In the genomic region with DNA sequence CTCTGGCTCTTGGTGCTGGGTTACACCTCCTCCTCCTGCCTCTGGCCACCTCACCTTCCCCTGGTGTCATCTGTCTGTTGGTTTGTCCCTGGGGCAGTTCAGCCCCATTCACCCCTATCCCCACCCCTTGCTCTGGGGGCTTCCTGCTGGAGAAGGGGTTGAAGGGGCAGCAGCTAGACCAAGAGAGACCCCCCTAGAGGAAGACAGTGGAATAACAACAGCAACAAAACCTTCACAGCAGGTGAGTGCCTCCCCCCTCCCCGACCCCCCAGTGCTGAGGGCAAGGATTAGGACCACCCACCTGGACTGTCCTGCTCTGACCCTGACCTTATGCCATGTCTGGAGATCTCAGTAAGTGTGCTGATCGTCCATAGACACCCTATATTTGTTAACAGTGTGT, we compare ENCODE assay signal across 13 mouse cellular contexts. TPM values are rescaled to one million over a fixed set of nuclear protein-coding genes. Genes with fewer than 3 reads are reported as not detected.
DNase-seq lines count a peak whose midpoint lies in the region; ATAC-seq and TF ChIP-seq lines count a peak whose summit lies in the region.
"Had no signal": no experiment of that assay in that cellular context is flagged by ENCODE, and none has a peak within 500 bp of the region (broad histone marks: within the 10 kb centered on the region; RNA-seq: fewer than 3 reads in every experiment).

No protein-coding gene starts in this region.

- TF ChIP-seq RAD21 in MEL (IDR thresholded peaks at IDR 0.05; ENCODE audit: low read depth, low read length), result no peak

- no peaks in the 10 kb centered on the region for H3K36me3 ChIP-seq in hindbrain, embryonic 12.5 days
- no peaks in the 10 kb centered on the region for H3K36me3 ChIP-seq in hindbrain, embryonic 11.5 days (ENCODE audit: control insufficient read depth, insufficient read depth, low read length)
- H3K36me3 ChIP-seq in midbrain, embryonic 11.5 days (ENCODE audit: control insufficient read depth, insufficient read depth, low read length), result no peaks in the 10 kb centered on the region
- no peaks in the 10 kb centered on the region for H3K36me3 ChIP-seq in midbrain, embryonic 16.5 days (ENCODE audit: control insufficient read depth, insufficient read depth, low read length)
- no peaks in the 10 kb centered on the region for H3K36me3 ChIP-seq in MEL (ENCODE audit: control insufficient read depth in 1 of 2, insufficient read depth in 2 of 2, low read length in 2 of 2)

- 0 out of 2 replicates have a peak, but pooled peaks cover 5% of the 10 kb centered on the region for H3K4me1 ChIP-seq in hindbrain, embryonic 12.5 days
- no peaks in the 10 kb centered on the region for H3K4me1 ChIP-seq in hindbrain, embryonic 11.5 days (replicated peaks; ENCODE audit: control insufficient read depth, insufficient read depth, low read length)
- H3K4me1 ChIP-seq in midbrain, embryonic 11.5 days (ENCODE audit: control insufficient read depth, insufficient read depth, low read length), result no peaks in the 10 kb centered on the region
- H3K4me1 ChIP-seq in midbrain, embryonic 16.5 days (ENCODE audit: control insufficient read depth, insufficient read depth, low read length), result no peaks in the 10 kb centered on the region
- no peaks in the 10 kb centered on the region; a peak in 1 of 4 replicates for H3K4me1 ChIP-seq in MEL (ENCODE audit: control insufficient read depth in 1 of 2, insufficient read depth in 2 of 2, low read length in 2 of 2)

- H3K27me3 ChIP-seq in hindbrain, embryonic 12.5 days, result peaks cover 16% of the 10 kb centered on the region
- no peaks in the 10 kb centered on the region for H3K27me3 ChIP-seq in hindbrain, embryonic 11.5 days (ENCODE audit: control insufficient read depth, insufficient read depth, low read length)
- H3K27me3 ChIP-seq in midbrain, embryonic 11.5 days (ENCODE audit: control insufficient read depth, insufficient read depth, low read length), result peaks cover 31% of the 10 kb centered on the region
- H3K27me3 ChIP-seq in midbrain, embryonic 16.5 days (ENCODE audit: control insufficient read depth, insufficient read depth, low read depth, low read length), result no peaks in the 10 kb centered on the region
- H3K27me3 ChIP-seq in MEL (ENCODE audit: control insufficient read depth in 1 of 2, insufficient read depth in 2 of 2, low read length in 2 of 2), result no peaks in the 10 kb centered on the region; a peak in 1 of 4 replicates

- no peak for TF ChIP-seq EP300 in MEL (IDR thresholded peaks at IDR 0.05; ENCODE audit: low read depth in 1 of 2, low read length in 2 of 2)

- H3K4me3 ChIP-seq in hindbrain, embryonic 12.5 days, result no peak overlapping the region
- H3K4me3 ChIP-seq in hindbrain, embryonic 11.5 days (ENCODE audit: low read depth, low read length), result no peak overlapping the region
- no peak overlapping the region for H3K4me3 ChIP-seq in midbrain, embryonic 11.5 days (ENCODE audit: low read depth, low read length)
- no peak overlapping the region for H3K4me3 ChIP-seq in midbrain, embryonic 16.5 days (ENCODE audit: low read depth, low read length)
- no peak overlapping the region for H3K4me3 ChIP-seq in MEL (ENCODE audit: control insufficient read depth in 1 of 2, insufficient read depth in 1 of 2, low read depth in 2 of 2, low read length in 2 of 2)

- intact Hi-C loops in gastrocnemius, postnatal 36 days (cut with DNase I), result loop anchor here (2.0 kb wide), 2 partner anchors 55 to 63 kb away; no protein-coding TSS in a partner anchor

- no peaks in the 10 kb centered on the region for H3K79me2 ChIP-seq in MEL (ENCODE audit: control insufficient read depth, insufficient read depth, low read length, poor library complexity)

- 0 out of 2 replicates have a peak, but pooled peaks have one; percentile 4 for ATAC-seq in hindbrain, embryonic 12.5 days (ENCODE audit: low FRiP score)
- no peak; the same call in 1 of the 2 replicates for ATAC-seq in hindbrain, embryonic 11.5 days (ENCODE audit: low FRiP score)
- ATAC-seq in midbrain, embryonic 11.5 days (ENCODE audit: low FRiP score), result 0 out of 2 replicates have a peak, but pooled peaks have one; percentile 13
- no peak for ATAC-seq in midbrain, embryonic 16.5 days
- peak; percentile 45; the same call in 1 of the 2 replicates for ATAC-seq in megakaryocyte-erythroid progenitor cell, adult 5-6 weeks (replicated peaks; ENCODE audit: low FRiP score, low TSS enrichment, poor library complexity, severe bottlenecking)

- no peak overlapping the region for H3K9ac ChIP-seq in hindbrain, embryonic 12.5 days
- no peak overlapping the region for H3K9ac ChIP-seq in hindbrain, embryonic 11.5 days (ENCODE audit: low read depth, low read length)
- H3K9ac ChIP-seq in midbrain, embryonic 11.5 days (ENCODE audit: low read length), result no peak overlapping the region
- H3K9ac ChIP-seq in midbrain, embryonic 16.5 days (ENCODE audit: low read depth, low read length), result no peak overlapping the region
- H3K9ac ChIP-seq in MEL (ENCODE audit: control insufficient read depth, low read depth, low read length, poor library complexity, severe bottlenecking), result no peak overlapping the region

- no peak for TF ChIP-seq POLR2A in MEL (IDR thresholded peaks at IDR 0.05; ENCODE audit: control insufficient read depth in 1 of 2, insufficient read depth in 1 of 2, low read depth in 1 of 2, low read length in 2 of 2, poor library complexity in 1 of 2)

- H3K9me3 ChIP-seq in hindbrain, embryonic 12.5 days (replicated peaks), result no peaks in the 10 kb centered on the region
- H3K9me3 ChIP-seq in hindbrain, embryonic 11.5 days (ENCODE audit: control insufficient read depth, low read length), result no peaks in the 10 kb centered on the region
- H3K9me3 ChIP-seq in midbrain, embryonic 11.5 days (ENCODE audit: control insufficient read depth, low read length), result no peaks in the 10 kb centered on the region
- H3K9me3 ChIP-seq in midbrain, embryonic 16.5 days (replicated peaks; ENCODE audit: control insufficient read depth, low read length, poor library complexity, severe bottlenecking), result no peaks in the 10 kb centered on the region
- no peaks in the 10 kb centered on the region for H3K9me3 ChIP-seq in MEL (replicated peaks; ENCODE audit: insufficient read depth, low read length)

- peak; percentile 9 to 27 (median 17); a peak in 3 of 6 replicates for TF ChIP-seq CTCF in MEL (IDR thresholded peaks at IDR 0.05 in 2 of 3, conservative IDR thresholded peaks at IDR 0.05 in 1 of 3; ENCODE audit: control insufficient read depth in 1 of 3, insufficient read depth in 1 of 3, low read depth in 2 of 3, low read length in 3 of 3, poor library complexity in 1 of 3, severe bottlenecking in 1 of 3)

- no peak overlapping the region for H3K27ac ChIP-seq in hindbrain, embryonic 12.5 days
- H3K27ac ChIP-seq in hindbrain, embryonic 11.5 days (ENCODE audit: low read depth, low read length), result no peak overlapping the region
- H3K27ac ChIP-seq in midbrain, embryonic 11.5 days (ENCODE audit: low read depth, low read length), result no peak overlapping the region
- no peak overlapping the region for H3K27ac ChIP-seq in midbrain, embryonic 16.5 days (ENCODE audit: low read length)
- H3K27ac ChIP-seq in MEL (ENCODE audit: control insufficient read depth, low read depth, low read length), result no peak overlapping the region

- 25% methylated on average over 2 of the region's 2 CpGs for WGBS in hindbrain, embryonic 12.5 days
- 29% methylated on average over 2 of the region's 2 CpGs for WGBS in hindbrain, embryonic 11.5 days
- 34% methylated on average over 2 of the region's 2 CpGs for WGBS in midbrain, embryonic 11.5 days
- 19% methylated on average over 2 of the region's 2 CpGs for WGBS in midbrain, embryonic 16.5 days

- no peak for DNase-seq in hindbrain, embryonic 11.5 days (ENCODE audit: low spot score)
- DNase-seq in midbrain, embryonic 11.5 days (ENCODE audit: low spot score, missing footprints), result no peak
- no peak for DNase-seq in MEL (ENCODE audit: low read depth, low spot score)
- no peak for DNase-seq in MN1 (ENCODE audit: low spot score)
- DNase-seq in gastrocnemius, postnatal 36 days, result no peak
- DNase-seq: cerebellum, adult 9-11 months; gastrocnemius, postnatal 25 days; kidney, adult 11 months had no signal

- H3K4me2 ChIP-seq in hindbrain, embryonic 12.5 days (replicated peaks), result no peak overlapping the region
- H3K4me2 ChIP-seq in hindbrain, embryonic 11.5 days (replicated peaks; ENCODE audit: low read depth, low read length), result no peak overlapping the region
- H3K4me2 ChIP-seq in midbrain, embryonic 11.5 days, result no peak overlapping the region
- no peak overlapping the region for H3K4me2 ChIP-seq in midbrain, embryonic 16.5 days (ENCODE audit: low read length)

RNA-seq across cellular contexts. Expression of a gene that starts 15.8 kb away (rescaled TPM):
- polyA plus RNA-seq in hindbrain, embryonic 12.5 days (2016; fragmentation: Nextera tagmentation; extraction: Ambion mirVana), result 40.3 and 42.1 TPM in 2 replicates
- 14.6 and 15.7 TPM in 2 replicates for polyA plus RNA-seq in hindbrain, embryonic 11.5 days (2014; fragmentation: Nextera tagmentation; extraction: Ambion mirVana)
- polyA plus RNA-seq in midbrain, embryonic 11.5 days (2014; fragmentation: Nextera tagmentation; extraction: Ambion mirVana), result 10.5 TPM in 2 replicates
- 62.1 and 66.0 TPM in 2 replicates for polyA plus RNA-seq in midbrain, embryonic 16.5 days (2015; fragmentation: Nextera tagmentation; extraction: Ambion mirVana)
- not detected in 2 replicates for total RNA-seq in MEL (2012; rRNA removed)
- not detected for polyA plus RNA-seq in MEL (2012; ENCODE audit: insufficient read depth in 1 of 2, insufficient read length in 2 of 2, low read depth in 1 of 2, low replicate concordance in 2 of 2, missing spikeins in 1 of 2)
- not detected in 2 replicates for total RNA-seq in megakaryocyte-erythroid progenitor cell, adult 5-6 weeks (2014; fragmentation: Nextera tagmentation)
- total RNA-seq in megakaryocyte-erythroid progenitor cell, adult 5-6 weeks (2017), result not detected in 2 replicates
- under 1 TPM; 0.38 to 0.49 TPM for total RNA-seq in gastrocnemius, postnatal 36 days (2021)
- polyA plus RNA-seq: liver, adult 2 months had no signal

RNA-seq across cellular contexts. Expression of a gene that starts 31.8 kb away (rescaled TPM):
- polyA plus RNA-seq in hindbrain, embryonic 12.5 days (2016; fragmentation: Nextera tagmentation; extraction: Ambion mirVana), result 77.2 and 87.2 TPM in 2 replicates
- 78.7 and 87.3 TPM in 2 replicates for polyA plus RNA-seq in hindbrain, embryonic 11.5 days (2014; fragmentation: Nextera tagmentation; extraction: Ambion mirVana)
- polyA plus RNA-seq in midbrain, embryonic 11.5 days (2014; fragmentation: Nextera tagmentation; extraction: Ambion mirVana), result 73.0 and 85.0 TPM in 2 replicates
- polyA plus RNA-seq in midbrain, embryonic 16.5 days (2015; fragmentation: Nextera tagmentation; extraction: Ambion mirVana), result 60.9 and 62.8 TPM in 2 replicates
- total RNA-seq in MEL (2012; rRNA removed), result 123 and 145 TPM in 2 replicates
- polyA plus RNA-seq in MEL (2012; ENCODE audit: insufficient read depth in 1 of 2, insufficient read length in 2 of 2, low read depth in 1 of 2, low replicate concordance in 2 of 2, missing spikeins in 1 of 2), result 100 to 1,000 TPM; 226 to 283 TPM
- total RNA-seq in megakaryocyte-erythroid progenitor cell, adult 5-6 weeks (2014; fragmentation: Nextera tagmentation), result 241 and 316 TPM in 2 replicates
- total RNA-seq in megakaryocyte-erythroid progenitor cell, adult 5-6 weeks (2017), result 53.5 and 112 TPM in 2 replicates
- total RNA-seq in gastrocnemius, postnatal 36 days (2021), result 100 to 1,000 TPM in 1 of 2 experiments, 10 to 100 TPM in 1; 90.9 to 108 TPM

RNA-seq across cellular contexts. Expression of a gene that starts 36.0 kb away (rescaled TPM):
- not detected in 2 replicates for polyA plus RNA-seq in hindbrain, embryonic 12.5 days (2016; fragmentation: Nextera tagmentation; extraction: Ambion mirVana)
- polyA plus RNA-seq in hindbrain, embryonic 11.5 days (2014; fragmentation: Nextera tagmentation; extraction: Ambion mirVana), result not detected in 2 replicates
- not detected in 2 replicates for polyA plus RNA-seq in midbrain, embryonic 11.5 days (2014; fragmentation: Nextera tagmentation; extraction: Ambion mirVana)
- polyA plus RNA-seq in midbrain, embryonic 16.5 days (2015; fragmentation: Nextera tagmentation; extraction: Ambion mirVana), result not detected in 2 replicates
- total RNA-seq in MEL (2012; rRNA removed), result 0.35 and 0.52 TPM in 2 replicates
- polyA plus RNA-seq in MEL (2012; ENCODE audit: insufficient read depth in 1 of 2, insufficient read length in 2 of 2, low read depth in 1 of 2, low replicate concordance in 2 of 2, missing spikeins in 1 of 2), result under 1 TPM in 1 of 2 experiments, not detected in 1; 0.53 TPM
- 0.33 TPM in 1 of 2 replicates, not detected in the other for total RNA-seq in megakaryocyte-erythroid progenitor cell, adult 5-6 weeks (2014; fragmentation: Nextera tagmentation)
- total RNA-seq in megakaryocyte-erythroid progenitor cell, adult 5-6 weeks (2017), result 0.15 TPM in 1 of 2 replicates, not detected in the other
- 1 to 10 TPM; 1.3 to 1.8 TPM for total RNA-seq in gastrocnemius, postnatal 36 days (2021)
- polyA plus RNA-seq: forebrain, embryonic 14.5 days; liver, adult 2 months had no signal

Comparison
In these comparisons a context has a peak if more than half of its experiments do, and no peak if none do; other contexts are left out.
1. ATAC-seq: peak in hindbrain, embryonic 12.5 days (single experiment), midbrain, embryonic 11.5 days (single experiment) and megakaryocyte-erythroid progenitor cell, adult 5-6 weeks (single experiment); none in hindbrain, embryonic 11.5 days (single experiment) and midbrain, embryonic 16.5 days (single experiment).
2. RNA of a gene that starts 15.8 kb away (polyA plus RNA-seq): 62.1 to 66.0 TPM in midbrain, embryonic 16.5 days, 40.3 to 42.1 TPM in hindbrain, embryonic 12.5 days, 14.6 to 15.7 TPM in hindbrain, embryonic 11.5 days and 10.5 TPM in midbrain, embryonic 11.5 days; not detected in MEL; every median in the first group is over 10 times any median in the second.